Mouse (Mus musculus): Measurements from ENCODE around the gene Anks1b. TPM values are rescaled to one million over a fixed set of nuclear protein-coding genes. Genes with fewer than 3 reads are reported as not detected.

Anks1b gene
- polyA plus RNA-seq, 1 experiment from 2014 or later, result 2.8 TPM

- Histone ChIP-seq H3K9me3 (no peaks in the 10 kb centered on the region), H3K36me3 (no peaks in the 10 kb centered on the region), H3K4me1 (no peaks in the 10 kb centered on the region), H3K27me3 (no peaks in the 10 kb centered on the region), H3K4me3 (no peak overlapping the region), H3K27ac (no peak overlapping the region), H3K9ac (no peak overlapping the region), H3K4me2 (replicated peaks) (no peak overlapping the region)
- WGBS, result 76% methylated on average over 3 of the region's 3 CpGs
- ATAC-seq (ENCODE audit: insufficient number of reproducible peaks, insufficient read depth, low FRiP score, low TSS enrichment), result no peak
Observed at GRCm38 (mm10) chr10:90220470-90220869, 347.2 kb downstream of the Anks1b start.

- Histone ChIP-seq H3K9ac (no peak overlapping the region), H3K4me3 (no peak overlapping the region), H3K27me3 (no peaks in the 10 kb centered on the region), H3K36me3 (no peaks in the 10 kb centered on the region), H3K4me2 (replicated peaks) (no peak overlapping the region), H3K27ac (no peak overlapping the region), H3K4me1 (no peaks in the 10 kb centered on the region), H3K9me3 (no peaks in the 10 kb centered on the region)
- WGBS, result 81% methylated on average over 3 of the region's 3 CpGs
- ATAC-seq (ENCODE audit: insufficient number of reproducible peaks, insufficient read depth, low FRiP score, low TSS enrichment), result no peak
Observed at GRCm38 (mm10) chr10:90222793-90223495, 349.6 kb downstream of the Anks1b start.

GRCm38 (mm10) chr10:90235273-90235672 is 362.0 kb downstream of the Anks1b start:
- ATAC-seq (ENCODE audit: insufficient number of reproducible peaks, insufficient read depth, low FRiP score, low TSS enrichment), result no peak
- H3K4me2 ChIP-seq (replicated peaks), result no peak overlapping the region
- H3K27ac ChIP-seq, result no peak overlapping the region
- no peaks in the 10 kb centered on the region for H3K4me1 ChIP-seq
- no peak overlapping the region for H3K9ac ChIP-seq
- WGBS, result 66% methylated on average over 3 of the region's 3 CpGs
- no peaks in the 10 kb centered on the region for H3K27me3 ChIP-seq
- no peak overlapping the region for H3K4me3 ChIP-seq
- H3K9me3 ChIP-seq, result no peaks in the 10 kb centered on the region
- no peaks in the 10 kb centered on the region for H3K36me3 ChIP-seq

- 96% methylated on average over 3 of the region's 3 CpGs for WGBS
- ATAC-seq (ENCODE audit: insufficient number of reproducible peaks, insufficient read depth, low FRiP score, low TSS enrichment), result no peak
- H3K27ac ChIP-seq, result no peak overlapping the region
- H3K4me3 ChIP-seq, result no peak overlapping the region
- no peak overlapping the region for H3K9ac ChIP-seq
- no peaks in the 10 kb centered on the region for H3K4me1 ChIP-seq
- H3K27me3 ChIP-seq, result no peaks in the 10 kb centered on the region
- no peak overlapping the region for H3K4me2 ChIP-seq (replicated peaks)
- H3K36me3 ChIP-seq, result no peaks in the 10 kb centered on the region
- H3K9me3 ChIP-seq, result no peaks in the 10 kb centered on the region
Observed at GRCm38 (mm10) chr10:90237290-90237689, 364.0 kb downstream of the Anks1b start.

- Histone ChIP-seq H3K9me3 (no peaks in the 10 kb centered on the region), H3K36me3 (no peaks in the 10 kb centered on the region), H3K27me3 (no peaks in the 10 kb centered on the region), H3K27ac (no peak overlapping the region), H3K4me3 (no peak overlapping the region), H3K9ac (no peak overlapping the region), H3K4me2 (replicated peaks) (no peak overlapping the region), H3K4me1 (no peaks in the 10 kb centered on the region)
- 51% methylated on average over 3 of the region's 3 CpGs for WGBS
- ATAC-seq (ENCODE audit: insufficient number of reproducible peaks, insufficient read depth, low FRiP score, low TSS enrichment), result no peak
Observed at GRCm38 (mm10) chr10:90258944-90259714, 385.8 kb downstream of the Anks1b start.

- no peaks in the 10 kb centered on the region for H3K36me3 ChIP-seq
- H3K9ac ChIP-seq, result no peak overlapping the region
- no peak overlapping the region for H3K4me3 ChIP-seq
- H3K4me2 ChIP-seq (replicated peaks), result no peak overlapping the region
- H3K9me3 ChIP-seq, result no peaks in the 10 kb centered on the region
- ATAC-seq (ENCODE audit: insufficient number of reproducible peaks, insufficient read depth, low FRiP score, low TSS enrichment), result no peak
- H3K4me1 ChIP-seq, result no peaks in the 10 kb centered on the region
- H3K27ac ChIP-seq, result no peak overlapping the region
- WGBS, result 94% methylated on average over 1 of the region's 1 CpGs
- H3K27me3 ChIP-seq, result no peaks in the 10 kb centered on the region
Observed at GRCm38 (mm10) chr10:90271321-90271720, 398.0 kb downstream of the Anks1b start.

- Histone ChIP-seq H3K4me1 (no peaks in the 10 kb centered on the region), H3K27ac (no peak overlapping the region), H3K4me3 (no peak overlapping the region), H3K27me3 (no peaks in the 10 kb centered on the region), H3K4me2 (replicated peaks) (no peak overlapping the region), H3K9me3 (no peaks in the 10 kb centered on the region), H3K36me3 (no peaks in the 10 kb centered on the region), H3K9ac (no peak overlapping the region)
- WGBS, result 68% methylated on average over 2 of the region's 2 CpGs
- no peak for ATAC-seq (ENCODE audit: insufficient number of reproducible peaks, insufficient read depth, low FRiP score, low TSS enrichment)
Observed at GRCm38 (mm10) chr10:90273311-90273710, 400.0 kb downstream of the Anks1b start.

GRCm38 (mm10) chr10:90286589-90286988 is 413.3 kb downstream of the Anks1b start:
- Histone ChIP-seq H3K27ac (no peak overlapping the region), H3K27me3 (no peaks in the 10 kb centered on the region), H3K4me1 (no peaks in the 10 kb centered on the region), H3K36me3 (no peaks in the 10 kb centered on the region), H3K9ac (no peak overlapping the region), H3K4me2 (replicated peaks) (no peak overlapping the region), H3K4me3 (no peak overlapping the region), H3K9me3 (no peaks in the 10 kb centered on the region)
- no peak for ATAC-seq (ENCODE audit: insufficient number of reproducible peaks, insufficient read depth, low FRiP score, low TSS enrichment)
- 80% methylated on average over 1 of the region's 1 CpGs for WGBS

GRCm38 (mm10) chr10:90303249-90303648 is 429.9 kb downstream of the Anks1b start:
- Histone ChIP-seq H3K9me3 (no peaks in the 10 kb centered on the region), H3K4me3 (no peak overlapping the region), H3K27me3 (no peaks in the 10 kb centered on the region), H3K4me1 (0 out of 2 replicates have a peak, but pooled peaks cover 3% of the 10 kb centered on the region), H3K36me3 (no peaks in the 10 kb centered on the region), H3K27ac (no peak overlapping the region), H3K4me2 (replicated peaks) (no peak overlapping the region), H3K9ac (no peak overlapping the region)
- no peak for ATAC-seq (ENCODE audit: insufficient number of reproducible peaks, insufficient read depth, low FRiP score, low TSS enrichment)
- WGBS, result 46% methylated on average over 1 of the region's 1 CpGs

GRCm38 (mm10) chr10:90306156-90306555 is 432.8 kb downstream of the Anks1b start:
- Histone ChIP-seq H3K9me3 (no peaks in the 10 kb centered on the region), H3K9ac (no peak overlapping the region), H3K4me1 (0 out of 2 replicates have a peak, but pooled peaks cover 3% of the 10 kb centered on the region), H3K27me3 (no peaks in the 10 kb centered on the region), H3K4me3 (no peak overlapping the region), H3K36me3 (no peaks in the 10 kb centered on the region), H3K4me2 (replicated peaks) (no peak overlapping the region), H3K27ac (no peak overlapping the region)
- no peak for ATAC-seq (ENCODE audit: insufficient number of reproducible peaks, insufficient read depth, low FRiP score, low TSS enrichment)

- H3K9me3 ChIP-seq, result no peaks in the 10 kb centered on the region
- no peaks in the 10 kb centered on the region for H3K27me3 ChIP-seq
- H3K4me1 ChIP-seq, result 0 out of 2 replicates have a peak, but pooled peaks cover 3% of the 10 kb centered on the region
- no peak overlapping the region for H3K4me2 ChIP-seq (replicated peaks)
- H3K36me3 ChIP-seq, result no peaks in the 10 kb centered on the region
- H3K9ac ChIP-seq, result no peak overlapping the region
- H3K27ac ChIP-seq, result no peak overlapping the region
- 64% methylated on average over 5 of the region's 5 CpGs for WGBS
- no peak for ATAC-seq (ENCODE audit: insufficient number of reproducible peaks, insufficient read depth, low FRiP score, low TSS enrichment)
- no peak overlapping the region for H3K4me3 ChIP-seq
Observed at GRCm38 (mm10) chr10:90307931-90308555, 434.7 kb downstream of the Anks1b start.

- H3K27me3 ChIP-seq, result no peaks in the 10 kb centered on the region
- no peak for ATAC-seq (ENCODE audit: insufficient number of reproducible peaks, insufficient read depth, low FRiP score, low TSS enrichment)
- H3K36me3 ChIP-seq, result no peaks in the 10 kb centered on the region
- no peak overlapping the region for H3K4me2 ChIP-seq (replicated peaks)
- no peak overlapping the region for H3K4me3 ChIP-seq
- no peaks in the 10 kb centered on the region for H3K4me1 ChIP-seq
- H3K27ac ChIP-seq, result no peak overlapping the region
- no peak overlapping the region for H3K9ac ChIP-seq
- 78% methylated on average over 4 of the region's 4 CpGs for WGBS
- no peaks in the 10 kb centered on the region for H3K9me3 ChIP-seq
Observed at GRCm38 (mm10) chr10:90329781-90330180, 456.5 kb downstream of the Anks1b start.

Data from embryonic facial prominence, embryonic 12.5 days (tissue).